Mouse (Mus musculus): ENCODE measurements around the gene Ephx3.

DNA sequence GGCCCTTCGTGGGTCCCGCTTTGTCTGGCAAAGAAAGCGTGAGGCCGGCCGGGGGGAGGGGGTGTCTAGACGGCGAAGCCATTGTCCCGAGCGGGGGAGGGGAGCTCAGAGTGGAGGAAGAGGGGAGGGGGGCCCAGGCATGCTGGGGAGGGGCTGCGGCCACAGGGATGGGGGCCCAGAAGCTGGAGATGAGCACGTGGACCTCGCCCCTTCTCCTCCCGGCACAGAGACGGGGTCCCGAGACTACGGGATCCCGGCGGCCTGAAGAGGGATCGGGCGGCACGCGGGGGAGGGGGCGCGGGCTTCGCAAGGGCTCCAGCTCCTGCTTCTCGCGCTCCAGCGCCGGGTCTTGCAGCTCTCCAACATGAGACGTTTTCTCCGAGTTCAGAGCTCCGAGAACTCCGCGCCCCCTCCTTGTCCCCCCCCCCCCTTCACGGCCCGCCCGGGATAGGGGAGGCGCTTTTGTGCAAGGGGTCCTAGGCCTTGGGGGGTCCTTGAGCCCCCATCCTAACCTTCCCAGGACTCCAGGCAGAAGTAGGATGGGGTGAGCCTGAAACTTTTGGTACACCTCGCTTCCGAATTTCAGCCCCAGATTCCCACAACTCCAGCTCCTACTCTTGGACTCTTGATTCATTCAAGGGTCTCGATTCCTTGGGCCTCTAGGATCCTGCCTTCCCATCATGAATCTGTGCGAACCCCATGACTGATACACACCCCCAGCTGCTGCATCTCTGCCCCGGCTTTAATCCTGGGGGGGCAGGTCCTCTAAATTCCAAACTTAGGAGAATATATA lies 23.4 kb downstream of the Ephx3 start:
- TF ChIP-seq CTCF (conservative IDR thresholded peaks at IDR 0.05 in 1 of 2, IDR thresholded peaks at IDR 0.05 in 1 of 2; ENCODE audit: low read depth in 2 of 2, low read length in 2 of 2) (no peak), POLR2A (IDR thresholded peaks at IDR 0.05; ENCODE audit: low read depth, low read length) (no peak), CHD1 (IDR thresholded peaks at IDR 0.05; ENCODE audit: low read depth, low read length) (no peak)
